Mouse (Mus musculus) ES-Bruce4 (cell line): ENCODE data around the gene St6galnac3. TPM values are rescaled to one million over a fixed set of nuclear protein-coding genes. Genes with fewer than 3 reads are reported as not detected.

ENCODE experiments used
- H3K27ac ChIP-seq: 2 replicates; pipeline ENCODE4 v1.5.1; 2012; ENCODE audit warnings: low read length, inconsistent platforms; ENCODE audit not compliant: insufficient read depth
- H3K27me3 ChIP-seq: 2 replicates; pipeline ENCODE4 v1.6.1; 2012; ENCODE audit warnings: mild to moderate bottlenecking, low read length, inconsistent platforms; ENCODE audit not compliant: control insufficient read depth, poor library complexity, insufficient read depth, severe bottlenecking
- H3K36me3 ChIP-seq: 2 replicates; pipeline ENCODE4 v1.6.1; 2012; ENCODE audit warnings: inconsistent platforms, mild to moderate bottlenecking, low read length, moderate library complexity; ENCODE audit not compliant: control insufficient read depth, poor library complexity, insufficient read depth, severe bottlenecking
- H3K4me1 ChIP-seq: one replicate; pipeline ENCODE4 v1.8.1; 2011; ENCODE audit warnings: low read length; ENCODE audit not compliant: control insufficient read depth, insufficient read depth
- H3K4me3 ChIP-seq: 2 replicates; pipeline ENCODE4 v1.5.1; 2011; ENCODE audit warnings: low read depth, mild to moderate bottlenecking, low read length
- H3K9ac ChIP-seq: 2 replicates; pipeline ENCODE4 v1.6.1; 2012; ENCODE audit warnings: low read depth, mild to moderate bottlenecking, inconsistent platforms; ENCODE audit not compliant: poor library complexity, severe bottlenecking
- H3K9me3 ChIP-seq: replicated peaks from 2 replicates; pipeline ENCODE4 v1.6.1; 2012; ENCODE audit warnings: mild to moderate bottlenecking, low read length, inconsistent platforms; ENCODE audit not compliant: control insufficient read depth, poor library complexity, insufficient read depth, severe bottlenecking
- CTCF ChIP-seq: IDR thresholded peaks from one replicate; pipeline ENCODE4 v1.8.1; 2011; ENCODE audit warnings: low read depth, low read length
- EP300 ChIP-seq: IDR thresholded peaks from 2 replicates; pipeline ENCODE4 v1.6.1; 2011; ENCODE audit warnings: low read depth, low read length; ENCODE audit not compliant: insufficient read depth
- POLR2A ChIP-seq: IDR thresholded peaks from one replicate; pipeline ENCODE4 v1.8.1; 2011; ENCODE audit warnings: low read length; ENCODE audit not compliant: insufficient read depth
- polyA plus RNA-seq: library from polyadenylated mRNA; stranded (reverse); fragments of >200 nt; gene quantifications from 2 replicates; pipeline ENCODE4 v1.2.4, GENCODE M21; 2011; ENCODE audit warnings: low read depth; ENCODE audit not compliant: missing spikeins, insufficient read depth, insufficient read length

The St6galnac3 gene
- polyA plus RNA-seq, 1 experiment: 4.8 TPM

DNA sequence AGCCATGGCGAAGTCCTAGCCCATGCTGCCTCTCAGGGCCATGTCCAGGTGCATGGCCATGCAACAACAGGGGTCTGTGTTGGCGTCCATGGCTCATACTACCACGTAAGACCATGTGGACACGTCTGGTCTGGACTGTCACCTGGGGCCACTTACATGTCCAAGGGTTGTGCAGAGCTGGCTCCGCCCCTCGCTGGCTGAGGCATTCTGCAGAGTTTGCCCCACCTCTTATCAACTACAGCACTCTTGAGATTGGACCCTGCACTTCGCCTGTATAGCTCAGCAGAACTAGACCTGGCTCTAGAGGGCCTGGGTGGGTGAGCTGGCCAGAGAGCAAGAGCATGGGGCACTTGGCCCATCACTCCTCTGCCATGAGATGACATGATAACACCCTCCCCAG lies 171.7 kb downstream of the St6galnac3 start:
- Histone ChIP-seq H3K27me3 (no peaks in the 10 kb centered on the region), H3K4me3 (no peak overlapping the region), H3K4me1 (no peaks in the 10 kb centered on the region), H3K27ac (no peak overlapping the region), H3K9me3 (no peaks in the 10 kb centered on the region), H3K9ac (no peak overlapping the region), H3K36me3 (no peaks in the 10 kb centered on the region)
- TF ChIP-seq POLR2A (no peak), EP300 (no peak), CTCF (no peak)

DNA sequence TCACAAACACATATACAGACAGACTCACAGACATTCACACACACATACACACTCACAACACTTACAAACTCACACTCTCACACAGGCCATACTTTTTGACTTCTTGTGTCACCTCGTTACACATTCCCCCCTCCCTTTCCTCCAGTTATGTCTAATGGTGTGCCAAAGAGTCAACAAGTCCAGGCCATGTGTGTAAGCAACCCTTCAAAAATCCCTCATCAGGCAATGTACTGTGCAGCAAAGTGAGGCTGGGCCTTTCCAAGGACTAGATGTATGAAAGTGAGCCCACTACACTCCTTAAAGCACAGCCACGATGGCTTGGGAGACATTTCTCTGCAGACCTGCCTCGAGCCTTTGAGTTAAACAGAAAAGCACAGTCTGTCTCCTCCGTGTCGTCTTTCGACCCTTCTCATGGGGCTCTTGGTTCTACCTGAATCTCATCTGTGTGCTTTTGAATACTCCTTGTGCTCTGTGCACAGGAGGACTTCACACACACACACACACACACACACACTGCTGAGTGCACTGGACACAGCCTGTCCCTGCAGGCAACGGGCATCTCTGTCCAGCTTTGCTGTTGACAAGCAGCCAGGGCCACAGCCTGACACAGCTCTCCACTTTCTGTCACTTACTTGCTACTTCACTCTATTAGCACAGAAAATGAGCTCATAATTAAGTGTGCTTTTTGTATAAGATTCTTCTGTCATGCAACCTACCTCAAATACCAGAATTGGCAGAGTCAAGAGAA lies 177.9 kb downstream of the St6galnac3 start:
- Histone ChIP-seq H3K9ac (no peak overlapping the region), H3K36me3 (no peaks in the 10 kb centered on the region), H3K27ac (no peak overlapping the region), H3K4me3 (no peak overlapping the region), H3K9me3 (no peaks in the 10 kb centered on the region), H3K4me1 (no peaks in the 10 kb centered on the region), H3K27me3 (no peaks in the 10 kb centered on the region)
- TF ChIP-seq EP300 (no peak), CTCF (no peak), POLR2A (no peak)

DNA sequence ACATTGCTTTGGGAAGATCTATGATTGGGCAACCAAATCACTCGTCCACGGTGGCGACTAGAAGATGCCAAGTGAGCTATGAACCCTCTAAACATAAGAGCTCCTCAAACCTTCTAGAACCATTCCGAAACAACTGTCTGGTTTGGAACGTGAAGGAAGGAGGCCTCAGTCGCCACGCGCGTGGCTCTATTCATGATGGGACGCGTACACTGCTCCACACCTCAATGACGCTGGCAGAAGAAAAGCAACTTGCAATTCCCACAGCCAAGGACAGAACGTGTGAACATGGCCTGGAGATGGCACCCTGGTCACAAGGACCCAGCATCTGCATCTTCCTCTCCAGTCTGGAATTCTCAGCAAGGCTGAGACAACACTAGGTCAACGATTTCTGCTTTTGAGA lies 185.1 kb downstream of the St6galnac3 start:
- no peaks in the 10 kb centered on the region for H3K9me3 ChIP-seq
- TF ChIP-seq POLR2A (no peak), EP300 (no peak), CTCF (no peak)
- H3K4me3 ChIP-seq: no peak overlapping the region
- H3K9ac ChIP-seq: no peak overlapping the region
- no peaks in the 10 kb centered on the region for H3K27me3 ChIP-seq
- H3K27ac ChIP-seq: no peak overlapping the region
- no peaks in the 10 kb centered on the region for H3K4me1 ChIP-seq
- H3K36me3 ChIP-seq: no peaks in the 10 kb centered on the region

DNA sequence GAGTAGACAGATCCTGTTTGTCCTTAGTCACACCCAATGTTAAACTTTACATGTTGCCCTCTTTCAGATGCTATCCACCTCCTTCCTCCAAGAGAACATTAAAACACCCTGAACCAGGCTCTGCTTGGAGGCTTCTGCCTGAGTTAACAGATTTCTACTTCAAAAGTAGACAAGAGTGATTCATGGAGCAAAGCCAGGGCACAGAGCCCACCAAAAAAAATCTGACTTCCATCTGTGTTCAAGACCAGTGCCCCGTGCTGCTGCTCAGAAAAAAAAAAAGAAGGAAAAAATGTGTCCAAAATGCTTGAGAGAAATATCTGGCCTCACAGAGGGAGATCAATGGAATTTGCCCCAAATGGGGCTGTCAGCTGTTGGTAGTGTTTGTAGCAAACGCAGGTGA lies 186.6 kb downstream of the St6galnac3 start:
- Histone ChIP-seq H3K9me3 (no peaks in the 10 kb centered on the region), H3K27ac (no peak overlapping the region), H3K4me1 (no peaks in the 10 kb centered on the region), H3K9ac (no peak overlapping the region), H3K36me3 (no peaks in the 10 kb centered on the region), H3K27me3 (no peaks in the 10 kb centered on the region), H3K4me3 (no peak overlapping the region)
- TF ChIP-seq CTCF (no peak), POLR2A (no peak), EP300 (no peak)

DNA sequence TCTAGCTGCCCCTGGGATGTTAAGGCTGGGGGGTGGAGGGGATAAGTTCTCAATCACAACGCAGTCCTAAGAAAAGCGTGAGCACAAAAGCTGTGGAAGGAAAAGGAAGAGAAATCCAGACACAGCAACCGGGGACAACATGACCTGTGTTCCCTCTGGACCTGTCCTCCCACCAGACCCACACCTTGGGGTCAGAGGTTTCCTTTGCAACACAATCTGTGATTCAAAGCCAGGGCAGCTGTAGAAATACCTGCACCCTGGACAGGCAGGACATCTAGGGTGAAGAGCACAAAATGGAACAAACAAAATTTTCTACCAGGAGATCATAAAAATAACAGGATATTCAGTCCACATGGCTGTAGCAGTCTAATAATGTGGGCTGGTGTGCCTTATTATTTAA lies 187.5 kb downstream of the St6galnac3 start:
- Histone ChIP-seq H3K4me1 (no peaks in the 10 kb centered on the region), H3K9ac (no peak overlapping the region), H3K9me3 (no peaks in the 10 kb centered on the region), H3K27me3 (no peaks in the 10 kb centered on the region), H3K4me3 (no peak overlapping the region), H3K36me3 (no peaks in the 10 kb centered on the region), H3K27ac (no peak overlapping the region)
- TF ChIP-seq EP300 (no peak), CTCF (no peak), POLR2A (no peak)

DNA sequence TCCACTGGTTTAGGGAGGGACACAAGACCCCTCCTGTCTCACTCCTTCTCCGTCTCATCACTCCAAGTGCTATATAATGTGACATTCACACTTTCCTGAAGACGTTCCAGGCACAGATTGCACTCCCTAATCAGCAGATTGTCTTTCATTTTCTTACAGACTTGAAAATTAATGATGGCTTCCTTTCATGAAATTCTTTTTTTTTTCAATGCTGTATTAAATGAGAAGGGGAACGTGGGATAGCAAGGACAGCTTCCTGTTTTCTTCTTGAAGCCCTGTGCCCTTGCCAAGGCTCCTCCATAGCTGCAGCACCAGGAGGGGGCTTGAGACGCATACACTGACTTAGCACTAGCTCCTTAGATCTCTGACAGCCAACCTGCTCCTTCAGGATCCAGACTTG lies 188.7 kb downstream of the St6galnac3 start:
- Histone ChIP-seq H3K9ac (no peak overlapping the region), H3K4me1 (no peaks in the 10 kb centered on the region), H3K36me3 (no peaks in the 10 kb centered on the region), H3K4me3 (no peak overlapping the region), H3K9me3 (no peaks in the 10 kb centered on the region), H3K27me3 (no peaks in the 10 kb centered on the region), H3K27ac (no peak overlapping the region)
- no peak for TF ChIP-seq CTCF
- TF ChIP-seq EP300: no peak
- TF ChIP-seq POLR2A: no peak
